Mouse (Mus musculus): Measurements from ENCODE around the gene Gm20388. TPM values are rescaled to one million over a fixed set of nuclear protein-coding genes. Genes with fewer than 3 reads are reported as not detected.

The Gm20388 gene
- polyA plus RNA-seq, 1 experiment from 2014 or later: 8.3 TPM

- WGBS: 68% methylated on average over 12 of the region's 12 CpGs
These were observed 1813.2 kb downstream of the Gm20388 start for GRCm38 (mm10) chr8:121723846-121724245.

GRCm38 (mm10) chr8:121727164-121727563, 1816.5 kb downstream of the Gm20388 start:
- H3K27me3 ChIP-seq (replicated peaks; ENCODE audit: control insufficient read depth, insufficient read depth, low read length): peaks cover 48% of the 10 kb centered on the region
- ATAC-seq (replicated peaks; ENCODE audit: low FRiP score, low TSS enrichment, low read depth) (no peak), DNase-seq (ENCODE audit: low spot score) (no peak)
- H3K27ac ChIP-seq (ENCODE audit: low read depth): no peak overlapping the region
- H3K4me3 ChIP-seq (ENCODE audit: low read depth, low read length): no peak overlapping the region
- 70% methylated on average over 3 of the region's 3 CpGs for WGBS
- H3K9ac ChIP-seq (ENCODE audit: low read length): no peak overlapping the region
- H3K4me2 ChIP-seq (ENCODE audit: low read length): no peak overlapping the region
- H3K4me1 ChIP-seq (replicated peaks; ENCODE audit: control insufficient read depth, insufficient read depth, low read length): no peaks in the 10 kb centered on the region; the same call in 1 of the 2 replicates
- H3K9me3 ChIP-seq (ENCODE audit: control insufficient read depth, low read length): no peaks in the 10 kb centered on the region
- H3K36me3 ChIP-seq (ENCODE audit: control insufficient read depth, insufficient read depth, low read length): no peaks in the 10 kb centered on the region

More at GRCm38 (mm10) chr8:121723846-121724245, 1813.2 kb downstream of the Gm20388 start:
- Histone ChIP-seq H3K36me3 (ENCODE audit: control insufficient read depth, insufficient read depth, low read length) (no peaks in the 10 kb centered on the region), H3K9me3 (ENCODE audit: control insufficient read depth, low read length) (no peaks in the 10 kb centered on the region), H3K4me2 (ENCODE audit: low read length) (no peak overlapping the region), H3K4me1 (replicated peaks; ENCODE audit: control insufficient read depth, insufficient read depth, low read length) (no peaks in the 10 kb centered on the region), H3K9ac (ENCODE audit: low read length) (no peak overlapping the region), H3K27me3 (replicated peaks; ENCODE audit: control insufficient read depth, insufficient read depth, low read length) (peaks cover 15% of the 10 kb centered on the region), H3K27ac (ENCODE audit: low read depth) (no peak overlapping the region), H3K4me3 (ENCODE audit: low read depth, low read length) (no peak overlapping the region)
- ATAC-seq (replicated peaks; ENCODE audit: low FRiP score, low TSS enrichment, low read depth): no peak
- DNase-seq (ENCODE audit: low spot score): no peak

- no peaks in the 10 kb centered on the region for H3K9me3 ChIP-seq (ENCODE audit: control insufficient read depth, low read length)
- H3K9ac ChIP-seq (ENCODE audit: low read length): no peak within 1 kb of the TSS
- no peaks in the 10 kb centered on the region; the same call in 1 of the 2 replicates for H3K4me1 ChIP-seq (replicated peaks; ENCODE audit: control insufficient read depth, insufficient read depth, low read length)
- H3K27me3 ChIP-seq (replicated peaks; ENCODE audit: control insufficient read depth, insufficient read depth, low read length): peaks cover 67% of the 10 kb centered on the region
- ATAC-seq (replicated peaks; ENCODE audit: low FRiP score, low TSS enrichment, low read depth) (no peak), DNase-seq (ENCODE audit: low spot score) (no peak)
- H3K27ac ChIP-seq (ENCODE audit: low read depth): no peak within 1 kb of the TSS
- 7% methylated on average over 12 of the region's 12 CpGs for WGBS
- H3K4me2 ChIP-seq (ENCODE audit: low read length): peak within 1 kb of the TSS; percentile 75
- H3K36me3 ChIP-seq (ENCODE audit: control insufficient read depth, insufficient read depth, low read length): no peaks in the 10 kb centered on the region
- H3K4me3 ChIP-seq (ENCODE audit: low read depth, low read length): peak within 1 kb of the TSS; percentile 42
These were observed 1818.7 kb downstream of the Gm20388 start, which contains the start of gene Jph3 for GRCm38 (mm10) chr8:121729323-121729722. Gene Jph3 (plus strand): TSS chr8:121729623.

- no peak overlapping the region for H3K9ac ChIP-seq (ENCODE audit: low read length)
- WGBS: under 1% methylated on average over 36 of the region's 54 CpGs
These were observed 1819.1 kb downstream of the Gm20388 start for GRCm38 (mm10) chr8:121729754-121730153.

GRCm38 (mm10) chr8:121730170-121730569, 1819.5 kb downstream of the Gm20388 start:
- ATAC-seq (replicated peaks; ENCODE audit: low FRiP score, low TSS enrichment, low read depth): no peak; the same call in 1 of the 2 replicates
- H3K4me1 ChIP-seq (replicated peaks; ENCODE audit: control insufficient read depth, insufficient read depth, low read length): no peaks in the 10 kb centered on the region; the same call in 1 of the 2 replicates
- H3K9ac ChIP-seq (ENCODE audit: low read length): no peak overlapping the region
- peaks cover 67% of the 10 kb centered on the region for H3K27me3 ChIP-seq (replicated peaks; ENCODE audit: control insufficient read depth, insufficient read depth, low read length)
- H3K36me3 ChIP-seq (ENCODE audit: control insufficient read depth, insufficient read depth, low read length): no peaks in the 10 kb centered on the region
- H3K4me3 ChIP-seq (ENCODE audit: low read depth, low read length): peak overlapping the region; percentile 42
- H3K27ac ChIP-seq (ENCODE audit: low read depth): no peak overlapping the region
- peak overlapping the region; percentile 75 for H3K4me2 ChIP-seq (ENCODE audit: low read length)
- no peaks in the 10 kb centered on the region for H3K9me3 ChIP-seq (ENCODE audit: control insufficient read depth, low read length)
- peak; percentile 53 for DNase-seq (ENCODE audit: low spot score)
- WGBS: 2% methylated on average over 24 of the region's 60 CpGs

More at GRCm38 (mm10) chr8:121729754-121730153, 1819.1 kb downstream of the Gm20388 start:
- Histone ChIP-seq H3K36me3 (ENCODE audit: control insufficient read depth, insufficient read depth, low read length) (no peaks in the 10 kb centered on the region), H3K27ac (ENCODE audit: low read depth) (no peak overlapping the region), H3K27me3 (replicated peaks; ENCODE audit: control insufficient read depth, insufficient read depth, low read length) (peaks cover 67% of the 10 kb centered on the region), H3K4me3 (ENCODE audit: low read depth, low read length) (peak overlapping the region; percentile 42), H3K4me1 (replicated peaks; ENCODE audit: control insufficient read depth, insufficient read depth, low read length) (no peaks in the 10 kb centered on the region; the same call in 1 of the 2 replicates), H3K4me2 (ENCODE audit: low read length) (peak overlapping the region; percentile 75), H3K9me3 (ENCODE audit: control insufficient read depth, low read length) (no peaks in the 10 kb centered on the region)
- DNase-seq (ENCODE audit: low spot score) (no peak), ATAC-seq (replicated peaks; ENCODE audit: low FRiP score, low TSS enrichment, low read depth) (no peak)

- H3K4me3 ChIP-seq (ENCODE audit: low read depth, low read length): peak overlapping the region; percentile 42
- peak overlapping the region; percentile 75 for H3K4me2 ChIP-seq (ENCODE audit: low read length)
- no peaks in the 10 kb centered on the region for H3K36me3 ChIP-seq (ENCODE audit: control insufficient read depth, insufficient read depth, low read length)
- WGBS: under 1% methylated on average over 37 of the region's 37 CpGs
- ATAC-seq (replicated peaks; ENCODE audit: low FRiP score, low TSS enrichment, low read depth) (no peak), DNase-seq (ENCODE audit: low spot score) (no peak)
- H3K27ac ChIP-seq (ENCODE audit: low read depth): no peak overlapping the region
- no peak overlapping the region for H3K9ac ChIP-seq (ENCODE audit: low read length)
- no peaks in the 10 kb centered on the region; the same call in 1 of the 2 replicates for H3K4me1 ChIP-seq (replicated peaks; ENCODE audit: control insufficient read depth, insufficient read depth, low read length)
- peaks cover 67% of the 10 kb centered on the region for H3K27me3 ChIP-seq (replicated peaks; ENCODE audit: control insufficient read depth, insufficient read depth, low read length)
- H3K9me3 ChIP-seq (ENCODE audit: control insufficient read depth, low read length): no peaks in the 10 kb centered on the region
These were observed 1820.0 kb downstream of the Gm20388 start for GRCm38 (mm10) chr8:121730646-121731045.

- WGBS: 2% methylated on average over 11 of the region's 11 CpGs
- peaks cover 67% of the 10 kb centered on the region for H3K27me3 ChIP-seq (replicated peaks; ENCODE audit: control insufficient read depth, insufficient read depth, low read length)
- DNase-seq (ENCODE audit: low spot score) (peak; percentile 53), ATAC-seq (replicated peaks; ENCODE audit: low FRiP score, low TSS enrichment, low read depth) (no peak)
- no peak overlapping the region for H3K9ac ChIP-seq (ENCODE audit: low read length)
- H3K9me3 ChIP-seq (ENCODE audit: control insufficient read depth, low read length): no peaks in the 10 kb centered on the region
- peak overlapping the region; percentile 42 for H3K4me3 ChIP-seq (ENCODE audit: low read depth, low read length)
- no peaks in the 10 kb centered on the region for H3K36me3 ChIP-seq (ENCODE audit: control insufficient read depth, insufficient read depth, low read length)
- no peaks in the 10 kb centered on the region; the same call in 1 of the 2 replicates for H3K4me1 ChIP-seq (replicated peaks; ENCODE audit: control insufficient read depth, insufficient read depth, low read length)
- H3K27ac ChIP-seq (ENCODE audit: low read depth): no peak overlapping the region
- peak overlapping the region; percentile 75; the same call in 1 of the 2 replicates for H3K4me2 ChIP-seq (ENCODE audit: low read length)
These were observed 1820.4 kb downstream of the Gm20388 start for GRCm38 (mm10) chr8:121731060-121731459.

- 0 out of 2 replicates have a peak overlapping the region, but pooled peaks have one; percentile 42 for H3K4me3 ChIP-seq (ENCODE audit: low read depth, low read length)
- DNase-seq (ENCODE audit: low spot score) (peak; percentile 54), ATAC-seq (replicated peaks; ENCODE audit: low FRiP score, low TSS enrichment, low read depth) (no peak)
- H3K9me3 ChIP-seq (ENCODE audit: control insufficient read depth, low read length): no peaks in the 10 kb centered on the region
- no peaks in the 10 kb centered on the region; the same call in 1 of the 2 replicates for H3K4me1 ChIP-seq (replicated peaks; ENCODE audit: control insufficient read depth, insufficient read depth, low read length)
- peaks cover 67% of the 10 kb centered on the region for H3K27me3 ChIP-seq (replicated peaks; ENCODE audit: control insufficient read depth, insufficient read depth, low read length)
- no peak overlapping the region for H3K9ac ChIP-seq (ENCODE audit: low read length)
- no peak overlapping the region for H3K27ac ChIP-seq (ENCODE audit: low read depth)
- no peaks in the 10 kb centered on the region for H3K36me3 ChIP-seq (ENCODE audit: control insufficient read depth, insufficient read depth, low read length)
- no peak overlapping the region for H3K4me2 ChIP-seq (ENCODE audit: low read length)
- 5% methylated on average over 26 of the region's 26 CpGs for WGBS
These were observed 1821.1 kb downstream of the Gm20388 start for GRCm38 (mm10) chr8:121731471-121732333.
